Mouse (Mus musculus): ENCODE data around the gene Nr1h4.

Gene Nr1h4

DNA sequence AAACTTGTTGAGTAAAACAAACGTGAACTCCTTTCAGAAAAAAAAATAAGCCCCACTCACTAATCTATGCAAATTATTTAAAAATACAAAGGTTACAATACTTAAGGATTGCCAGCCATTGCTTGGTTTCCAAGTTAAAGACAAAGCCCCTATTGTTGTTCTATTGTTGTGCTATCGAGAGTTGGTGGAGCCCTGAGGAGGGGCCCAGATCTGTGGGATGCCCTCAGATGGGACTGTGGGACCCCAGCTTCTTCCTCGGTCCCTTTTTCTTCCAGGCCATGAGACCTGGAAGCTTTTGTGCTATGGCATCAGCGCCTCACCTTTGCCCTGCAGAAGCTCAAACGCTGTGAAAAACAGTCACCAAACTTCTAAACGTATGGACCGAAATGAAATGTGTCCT lies 51.7 kb downstream of the Nr1h4 start:
- DNase-seq (ENCODE audit: low spot score), result no peak

DNA sequence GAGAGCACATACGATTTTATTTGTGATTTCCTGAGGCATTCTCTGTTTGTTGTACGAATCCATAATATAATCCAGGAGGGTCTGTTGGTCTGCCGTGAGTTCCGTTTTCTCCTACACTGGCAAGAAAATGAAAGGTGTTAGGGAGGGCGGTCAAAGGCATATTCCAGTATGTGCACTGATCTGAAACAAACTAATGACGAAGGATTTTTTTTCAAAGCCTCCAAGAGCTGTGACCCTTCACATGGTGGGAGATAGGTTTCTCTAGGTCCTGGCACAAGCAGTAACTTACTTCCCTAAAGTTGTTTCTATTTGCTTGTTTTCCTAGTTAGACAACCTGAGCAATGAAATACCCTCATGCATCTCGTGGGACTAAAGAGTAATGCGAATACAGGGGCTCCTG lies 54.6 kb downstream of the Nr1h4 start:
- DNase-seq (ENCODE audit: low spot score), result no peak

DNA sequence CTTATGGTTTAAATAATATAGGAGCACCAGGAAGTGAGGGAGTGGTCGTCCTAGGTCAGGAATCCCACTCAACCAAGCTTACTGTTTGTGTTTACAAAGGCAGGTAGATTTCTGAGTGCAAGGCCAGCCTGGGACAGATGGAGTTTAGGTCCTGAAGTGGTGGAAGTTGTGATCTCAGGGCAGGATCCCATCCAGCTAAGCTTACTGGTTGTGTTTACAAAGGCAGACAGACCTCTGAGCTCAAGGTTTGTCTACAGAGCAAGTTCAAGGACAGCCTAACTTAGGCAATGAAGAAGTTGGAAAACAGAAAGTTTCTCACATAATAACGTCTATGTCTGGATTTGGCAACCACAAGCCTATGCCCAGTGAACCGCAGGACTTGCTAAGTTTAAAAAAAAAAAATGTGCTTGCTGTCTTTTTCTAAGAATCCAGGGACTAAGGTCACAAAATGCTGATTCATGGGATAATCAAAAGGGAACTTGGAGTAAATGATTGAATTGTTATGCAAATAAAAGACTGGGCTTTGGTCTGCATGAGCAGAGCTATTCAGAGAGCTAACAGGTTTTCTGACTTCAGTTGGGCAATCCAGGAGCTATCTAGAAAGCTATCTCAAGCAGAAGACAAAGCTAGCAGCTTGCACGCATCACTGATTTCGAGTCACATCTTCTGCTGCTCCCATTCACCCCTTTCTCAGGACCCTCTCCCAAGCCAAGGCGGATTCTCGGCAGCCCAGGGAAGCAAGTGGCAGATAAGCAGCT lies 62.6 kb downstream of the Nr1h4 start:
- no peak for DNase-seq (ENCODE audit: low spot score)

DNA sequence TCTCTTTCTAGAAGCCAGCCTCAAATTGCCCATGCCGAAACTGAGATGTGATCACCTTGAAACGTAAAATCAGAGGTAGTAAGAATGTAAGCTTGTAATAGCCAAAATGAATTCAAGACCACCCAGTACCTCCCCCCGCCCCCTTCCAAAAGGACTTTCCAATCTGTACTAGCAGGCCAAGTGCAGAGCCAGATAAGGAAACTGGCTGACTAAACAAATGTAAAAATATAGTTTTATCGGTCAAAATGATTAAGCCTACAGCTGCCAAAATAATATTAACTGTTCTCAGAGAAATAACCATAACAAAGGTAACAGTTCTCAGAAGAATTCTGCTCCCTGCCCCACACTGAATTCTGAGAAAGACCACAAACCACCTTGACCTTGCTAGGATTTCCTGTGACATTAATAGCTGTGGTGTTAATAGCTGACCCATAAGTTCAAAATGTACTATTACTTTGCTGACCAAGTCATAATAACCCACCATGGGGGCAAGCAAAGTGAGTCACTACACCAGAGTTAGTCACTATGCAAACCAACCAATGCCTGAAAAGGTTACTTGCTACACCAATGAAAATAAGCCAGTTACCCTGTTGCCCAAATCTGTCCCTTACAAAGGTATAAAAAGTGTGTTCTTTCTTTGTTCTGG lies 68.5 kb downstream of the Nr1h4 start:
- DNase-seq (ENCODE audit: low spot score), result no peak

DNA sequence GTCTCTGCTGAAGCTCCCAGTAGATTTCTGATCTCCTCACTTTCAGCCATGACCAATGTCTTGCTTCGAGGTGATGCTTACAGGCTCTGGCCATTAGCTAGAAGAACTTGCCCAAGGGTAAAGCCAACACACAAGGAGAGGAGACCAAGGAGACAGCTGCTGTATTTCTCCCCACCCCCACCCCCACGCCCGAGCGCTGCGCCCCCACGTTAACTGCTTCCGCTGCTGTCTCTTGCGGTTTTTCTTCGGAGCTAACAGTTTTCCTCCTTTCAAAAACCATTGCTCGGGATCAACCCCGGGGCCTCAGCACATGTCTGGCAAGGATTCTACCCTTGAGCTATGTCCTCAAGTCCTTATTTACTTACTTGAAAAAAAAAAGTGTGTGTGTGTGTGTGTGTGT lies 70.5 kb downstream of the Nr1h4 start:
- DNase-seq (ENCODE audit: low spot score), result no peak

DNA sequence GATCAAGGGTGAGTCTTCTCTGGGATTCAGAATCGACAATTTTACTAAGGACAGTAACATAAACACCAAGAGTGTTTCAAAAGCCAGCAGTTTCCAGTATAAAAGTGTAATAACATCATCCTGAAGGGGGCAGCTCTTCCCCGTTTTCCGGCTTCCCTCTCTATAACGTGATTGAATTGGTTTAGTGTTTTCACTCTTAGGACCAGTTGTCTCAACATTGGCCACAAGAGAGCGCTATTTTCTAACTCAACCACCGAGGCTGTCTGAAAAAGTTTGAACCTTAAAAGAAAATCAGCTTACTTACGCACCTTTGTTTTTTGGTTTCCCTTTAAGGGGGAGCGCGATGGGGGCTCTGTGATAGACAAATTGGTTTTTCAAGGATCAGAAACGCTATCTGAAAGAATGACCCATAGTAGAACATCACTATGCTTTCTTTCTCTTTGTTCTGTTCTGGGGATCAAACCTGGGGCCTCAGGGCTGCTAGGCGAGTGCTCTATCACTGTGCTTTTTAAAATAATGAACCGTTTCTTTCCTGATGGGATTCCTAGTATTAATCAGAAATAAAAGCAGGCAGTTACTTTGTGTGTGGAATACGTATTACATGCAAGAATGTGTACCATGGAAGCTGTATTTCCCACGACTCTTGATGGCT lies 71.4 kb downstream of the Nr1h4 start:
- peak; percentile 84 for DNase-seq (ENCODE audit: low spot score)

DNA sequence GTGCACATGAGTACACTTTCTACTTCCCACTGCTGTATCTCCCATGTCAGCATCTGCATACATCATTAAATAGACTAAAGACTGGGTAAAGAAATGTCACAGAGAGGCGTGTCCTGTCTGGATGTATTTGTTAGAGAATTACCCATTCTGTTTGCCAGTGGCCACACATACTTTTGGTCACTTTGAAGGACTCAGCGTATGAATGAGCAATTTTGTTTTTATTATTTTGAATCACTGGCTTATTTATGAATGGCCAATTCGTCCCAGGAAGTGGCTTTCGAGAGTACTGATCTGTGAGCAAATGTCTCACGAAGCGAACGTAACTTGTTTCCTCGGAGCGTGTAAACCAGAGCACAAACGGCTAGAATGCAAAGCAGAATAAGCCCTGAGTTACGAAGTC lies 72.4 kb downstream of the Nr1h4 start:
- no peak for DNase-seq (ENCODE audit: low spot score)

DNA sequence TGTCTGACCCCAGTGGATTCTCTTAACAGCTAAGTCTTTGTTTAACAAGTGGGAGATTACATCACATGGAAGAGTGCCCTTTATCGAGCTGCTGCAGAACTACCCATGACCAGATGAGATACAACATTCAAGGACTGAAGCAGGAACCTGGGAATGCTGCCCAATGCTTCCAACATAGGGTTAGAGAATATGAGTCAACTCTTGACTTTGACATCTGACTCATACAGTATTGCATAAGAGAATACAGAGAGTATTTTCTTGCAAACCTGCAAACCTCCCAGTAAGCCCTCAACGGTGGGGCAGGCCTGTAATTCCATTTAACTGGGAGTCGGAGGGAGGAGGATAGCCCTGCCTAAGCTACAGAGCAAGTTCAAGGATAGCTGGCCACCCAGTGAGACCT lies 74.6 kb downstream of the Nr1h4 start:
- DNase-seq (ENCODE audit: low spot score), result no peak

DNA sequence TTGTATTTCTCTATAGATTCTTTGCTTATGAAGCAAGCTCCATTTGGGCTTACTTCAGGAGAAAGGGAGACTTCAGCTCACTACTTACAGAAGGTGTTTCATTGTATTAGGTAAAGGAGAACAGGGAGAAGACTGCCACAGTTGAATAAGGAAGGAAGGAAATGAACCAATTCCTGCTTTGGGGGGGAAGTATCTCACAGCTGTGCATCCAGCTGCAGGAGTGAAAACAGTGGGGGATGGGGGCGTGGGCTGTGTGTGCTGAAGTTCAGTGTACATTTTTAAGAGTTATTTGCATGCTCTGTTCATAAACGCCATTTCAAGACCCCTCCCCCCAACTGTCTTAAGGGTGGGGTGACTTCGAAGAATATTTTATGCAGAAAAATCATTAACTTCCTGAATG lies 79.6 kb downstream of the Nr1h4 start:
- DNase-seq (ENCODE audit: low spot score), result no peak

DNA sequence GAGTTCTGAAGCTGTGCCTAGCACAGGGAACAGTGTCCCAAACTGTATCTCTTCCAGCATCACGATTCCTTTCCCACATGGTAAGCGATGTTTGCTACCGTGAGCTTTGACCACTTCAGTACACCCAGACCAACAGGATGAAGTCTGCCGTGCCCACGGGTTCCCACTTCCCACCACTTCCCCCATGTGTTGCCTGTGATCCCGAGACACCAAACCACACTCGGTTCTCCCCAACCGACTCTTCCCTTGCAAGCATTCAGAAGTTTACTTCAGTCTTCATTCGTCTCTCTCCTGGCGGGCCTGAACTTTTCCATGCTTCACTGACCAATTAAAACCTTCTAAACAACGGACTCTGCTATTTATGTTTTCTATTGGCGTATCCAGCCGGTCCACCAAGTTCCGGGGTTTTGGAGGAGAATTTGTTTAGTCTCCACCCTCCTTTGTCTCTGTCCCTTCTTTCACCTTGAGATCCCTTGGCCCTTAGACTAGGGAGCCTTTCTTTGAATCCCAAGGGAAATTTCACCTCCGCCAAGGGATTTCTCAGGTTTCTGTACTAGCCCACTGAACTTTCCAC lies 80.2 kb downstream of the Nr1h4 start:
- DNase-seq (ENCODE audit: low spot score), result no peak

DNA sequence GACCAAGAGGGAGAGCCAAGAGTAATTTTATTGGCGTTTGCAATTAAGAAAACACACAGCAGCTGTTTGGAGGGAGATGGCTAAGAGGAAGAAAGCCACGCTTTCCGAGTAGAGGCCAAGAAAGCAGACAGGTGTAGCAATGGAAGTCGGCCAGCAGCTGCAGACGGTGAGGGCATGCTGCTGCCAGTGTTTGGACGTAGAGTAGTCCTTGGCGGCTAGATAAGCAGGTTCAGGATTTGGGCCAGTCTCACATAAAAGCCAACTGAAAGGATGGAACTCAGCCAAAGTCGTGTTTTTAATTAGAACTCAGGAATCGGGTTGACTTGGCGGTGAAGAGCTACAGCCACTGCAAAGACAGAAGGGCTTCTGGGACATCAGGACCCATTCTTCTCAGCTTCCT lies 83.0 kb downstream of the Nr1h4 start:
- no peak for DNase-seq (ENCODE audit: low spot score)

DNA sequence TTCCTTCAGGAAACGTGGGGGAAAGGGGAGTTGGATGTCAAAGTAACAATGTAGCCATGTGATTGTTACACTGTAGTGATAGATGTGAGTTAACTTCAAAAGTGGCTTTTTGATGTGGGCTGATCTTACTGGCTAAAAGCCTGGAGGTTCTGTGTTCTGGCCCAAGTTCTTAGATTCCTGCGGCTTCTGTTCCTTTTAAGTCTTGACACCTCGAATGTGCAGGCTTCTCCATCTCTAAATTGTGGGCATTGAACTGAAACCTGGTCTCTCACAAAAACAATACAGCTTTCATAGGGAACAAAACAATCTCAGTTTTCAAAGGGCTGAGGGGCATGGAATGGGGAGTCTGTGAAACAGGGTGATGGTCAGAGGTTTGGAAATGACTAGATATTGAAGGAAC lies 89.0 kb downstream of the Nr1h4 start:
- DNase-seq (ENCODE audit: low spot score), result no peak

DNA sequence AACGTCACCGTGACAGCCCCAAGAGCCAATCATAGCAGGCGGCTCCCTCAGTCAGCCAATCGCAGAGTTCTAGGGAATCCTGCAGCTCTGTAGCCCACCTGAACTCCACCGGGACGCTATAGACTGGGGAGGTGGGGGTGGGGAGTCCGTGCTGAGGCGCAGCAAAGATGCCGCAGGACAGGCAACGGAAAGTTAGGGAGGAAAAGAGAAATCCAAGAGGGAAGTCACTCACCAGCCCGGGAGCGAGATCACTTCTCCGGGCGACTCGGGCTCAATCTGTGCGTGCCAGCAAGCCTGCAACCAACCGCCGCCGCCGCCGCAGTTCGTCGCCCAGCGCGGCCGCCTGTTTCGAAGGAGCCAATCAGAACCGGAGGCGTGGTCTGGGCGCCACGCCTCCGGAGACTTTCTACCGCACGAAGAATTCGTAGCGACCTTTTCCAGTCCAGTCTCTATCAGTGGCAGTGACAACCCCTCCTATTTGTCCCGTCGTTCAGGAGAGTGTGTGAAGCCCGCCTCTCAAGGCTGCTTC lies 89.7 kb downstream of the Nr1h4 start, which contains the start of gene Gas2l3:
TSS of gene Gas2l3 (minus strand) at position 345 of the 529 bp plus-strand sequence.
- DNase-seq (ENCODE audit: low spot score), result peak; percentile 88

DNA sequence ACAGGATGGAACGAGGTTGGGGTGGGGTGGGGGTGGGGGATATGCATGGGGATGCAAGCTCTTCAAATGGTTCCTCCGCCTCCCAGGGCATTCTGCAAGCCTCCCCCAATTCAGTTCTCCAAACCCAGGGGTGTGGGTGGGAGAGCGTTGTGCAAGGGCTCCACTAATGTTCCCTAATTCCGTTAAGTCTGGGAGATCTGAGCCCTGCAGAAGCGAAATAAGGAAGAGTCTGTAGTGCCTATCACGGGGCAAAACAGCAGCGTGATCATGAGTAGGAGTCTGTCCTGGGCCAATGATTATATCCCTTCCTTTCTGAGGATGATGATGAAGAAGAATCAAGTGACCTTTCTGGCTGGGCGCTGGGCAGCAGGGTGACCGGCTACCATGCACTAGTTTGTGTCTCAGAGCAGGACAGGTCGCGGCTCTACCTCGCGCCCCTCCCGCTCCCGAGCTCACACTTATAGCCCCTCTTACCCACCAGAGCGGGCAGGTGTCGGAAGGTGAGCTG lies 90.2 kb downstream of the Nr1h4 start:
- no peak for DNase-seq (ENCODE audit: low spot score)

DNA sequence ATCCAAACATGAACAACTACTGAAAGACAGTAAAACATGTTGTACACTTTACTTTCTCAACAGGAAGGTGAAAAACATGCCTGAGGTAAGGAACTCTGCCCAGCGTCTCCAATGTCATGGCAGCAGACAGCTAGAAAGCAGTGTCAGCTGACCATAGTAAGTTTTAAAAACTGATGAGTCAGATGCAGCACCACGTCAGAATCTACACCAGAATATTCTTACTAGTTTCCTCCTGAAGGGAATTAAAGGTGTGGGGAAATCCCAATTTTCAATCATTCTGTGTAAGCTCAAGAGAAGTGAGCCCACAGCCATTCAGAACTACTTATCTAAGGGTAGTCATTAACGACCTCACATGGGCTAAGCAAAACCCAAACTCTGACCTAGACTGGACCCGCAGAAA lies 90.7 kb downstream of the Nr1h4 start:
- DNase-seq (ENCODE audit: low spot score), result no peak

DNA sequence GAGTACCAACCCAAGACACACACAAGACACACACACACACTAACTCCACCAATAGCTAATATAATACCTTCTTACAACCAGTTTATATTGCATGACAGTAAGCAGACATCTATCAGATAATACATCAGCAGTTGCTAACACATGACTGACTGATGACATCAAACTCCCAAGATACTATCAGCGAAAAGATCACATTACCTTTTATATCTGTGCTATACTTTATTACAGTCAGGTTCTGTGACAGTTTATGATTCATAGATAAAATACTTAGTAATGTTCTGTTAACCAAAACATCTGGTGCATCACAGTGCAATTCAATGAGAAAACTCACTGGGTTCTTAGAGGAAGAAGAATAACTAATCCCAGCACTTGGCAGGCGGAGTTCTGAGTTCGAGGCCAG lies 91.4 kb downstream of the Nr1h4 start:
- DNase-seq (ENCODE audit: low spot score), result no peak

DNA sequence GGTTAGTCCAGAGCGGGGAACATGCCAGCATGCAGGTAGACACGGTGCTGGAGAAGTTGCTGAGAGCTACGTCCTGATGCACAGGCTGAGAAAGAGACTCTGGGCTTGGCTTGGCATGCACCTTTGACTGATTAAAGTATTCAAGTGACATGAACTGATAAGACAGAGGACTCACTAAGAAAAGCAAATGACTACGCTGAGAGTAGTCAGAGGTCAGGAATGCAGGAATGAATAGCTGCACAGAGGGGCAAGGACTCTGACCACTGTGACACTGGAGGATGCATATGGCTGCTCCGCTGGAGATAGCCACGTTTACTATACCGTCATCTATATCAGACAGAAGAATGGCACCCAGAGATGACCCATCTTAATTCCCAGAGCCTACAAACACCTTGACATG lies 94.0 kb downstream of the Nr1h4 start:
- DNase-seq (ENCODE audit: low spot score), result no peak

DNA sequence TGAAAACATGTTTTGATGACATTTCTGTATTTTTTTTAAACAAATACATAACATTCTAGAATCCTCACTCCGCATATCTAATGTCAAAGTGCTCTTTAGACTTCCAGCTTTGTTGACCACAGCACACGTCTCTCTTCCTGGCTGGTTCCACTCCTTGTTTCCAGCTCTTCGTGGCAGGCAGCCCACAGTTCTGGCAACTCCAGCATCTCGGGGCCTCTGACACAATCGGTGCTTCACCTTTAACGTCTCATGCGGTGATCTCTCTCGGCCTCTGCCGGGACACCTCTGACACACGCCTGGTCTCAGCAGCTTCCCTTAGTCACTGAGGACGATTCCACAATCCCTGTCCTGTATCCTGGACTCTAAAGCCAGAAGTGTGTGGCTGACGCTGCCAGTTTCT lies 95.4 kb downstream of the Nr1h4 start:
- no peak for DNase-seq (ENCODE audit: low spot score)

DNA sequence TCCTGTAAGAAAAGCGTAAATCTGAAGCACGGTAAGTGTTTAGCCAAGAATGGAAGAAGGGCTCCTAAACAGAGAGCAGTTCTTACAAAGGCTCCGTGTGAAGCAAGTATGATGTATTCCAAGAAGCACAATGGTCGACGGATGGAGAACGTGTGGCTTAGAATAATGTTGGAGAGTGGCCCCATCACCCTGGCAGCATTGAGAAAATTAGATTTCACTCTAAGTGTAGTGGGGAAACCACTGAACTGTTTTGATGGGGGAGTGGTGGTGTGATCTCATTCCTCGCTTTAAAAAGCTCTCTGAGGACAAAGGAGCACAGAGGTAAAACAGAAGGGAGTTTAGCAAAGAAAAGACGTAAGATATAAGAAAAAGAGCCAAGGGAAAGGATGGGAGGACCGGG lies 95.9 kb downstream of the Nr1h4 start:
- DNase-seq (ENCODE audit: low spot score), result no peak

DNA sequence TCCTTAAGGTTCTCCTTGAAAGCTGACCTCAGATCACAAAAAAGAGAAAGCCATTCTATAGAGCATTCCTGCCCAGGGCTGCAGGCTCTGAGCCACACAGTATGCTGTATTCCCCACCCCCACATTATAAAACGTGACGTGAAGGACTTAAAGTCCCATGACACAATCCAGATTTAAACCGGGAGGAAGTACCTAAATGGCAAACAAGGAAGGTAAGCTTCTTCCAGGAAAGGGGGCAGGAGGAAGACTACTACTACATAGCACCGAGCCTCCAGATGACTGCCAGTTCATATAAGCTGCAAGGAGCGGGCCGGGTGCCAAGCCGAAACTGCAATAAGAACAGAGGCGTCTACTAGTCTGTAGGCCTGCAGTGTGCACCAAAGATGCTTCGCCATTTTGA lies 97.5 kb downstream of the Nr1h4 start:
- DNase-seq (ENCODE audit: low spot score), result no peak

DNA sequence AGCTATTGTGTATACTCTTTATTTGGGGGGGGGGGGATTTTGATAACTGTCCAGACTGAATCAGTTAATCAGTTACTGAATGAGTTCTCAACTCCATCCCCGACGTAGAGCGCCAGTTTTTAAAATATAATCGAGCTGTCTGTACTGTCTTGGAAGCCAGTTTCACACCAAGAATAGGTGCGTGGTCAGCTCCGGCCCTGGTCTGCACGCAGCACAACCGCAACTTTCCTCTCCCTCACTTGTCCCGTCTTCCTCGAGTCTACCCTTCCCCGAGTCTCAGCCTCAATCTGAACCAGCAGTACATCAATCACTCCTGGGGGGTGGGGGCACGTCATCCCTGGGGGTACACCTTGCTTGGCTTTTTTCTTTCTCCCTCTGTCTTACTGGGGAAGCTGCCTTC lies 98.0 kb downstream of the Nr1h4 start:
- no peak for DNase-seq (ENCODE audit: low spot score)

DNA sequence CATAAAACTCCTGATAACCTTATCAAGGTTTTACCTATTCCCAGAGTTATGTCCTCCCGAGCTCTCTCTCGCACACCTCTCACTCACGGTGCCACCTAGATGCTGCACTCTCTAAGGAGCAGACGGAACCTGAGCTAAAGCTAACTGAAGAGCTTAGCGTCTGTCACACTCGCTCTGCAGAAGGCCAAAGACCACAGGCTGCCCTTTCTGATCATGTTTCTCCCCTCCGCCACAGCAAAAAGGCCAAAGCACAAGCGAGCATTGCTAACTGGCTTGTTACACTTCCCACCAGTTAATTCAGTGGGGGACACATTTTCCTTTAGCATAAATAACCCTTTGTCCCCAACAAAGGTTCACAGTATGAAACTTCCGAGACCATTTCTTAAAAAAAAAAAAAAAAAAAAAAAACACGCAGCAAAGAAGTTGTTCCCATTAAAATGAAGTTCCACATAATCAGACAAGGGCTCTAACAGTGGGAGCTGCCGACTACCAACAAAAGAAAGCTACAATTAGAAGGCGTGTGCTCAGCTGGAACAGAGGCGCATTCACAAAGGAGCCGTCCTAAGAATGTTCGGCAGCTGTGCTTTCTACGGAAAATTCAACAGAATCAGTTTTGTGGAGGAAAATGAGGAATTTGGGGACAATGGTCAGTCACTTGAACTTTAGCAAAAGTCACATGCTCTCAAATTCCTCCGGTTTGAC lies 98.7 kb downstream of the Nr1h4 start:
- DNase-seq (ENCODE audit: low spot score), result no peak

Measured in c-Kit-positive CD71-positive TER-119-positive erythroid progenitor cells, embryonic 14.5 days (primary cell).